Mouse (Mus musculus) gonadal fat pad, adult 2 months (tissue): ENCODE results near the gene Cacng7. TPM values are rescaled to one million over a fixed set of nuclear protein-coding genes. Genes with fewer than 3 reads are reported as not detected.
A peak's percentile ranks its signal among the peaks of the same experiment; 100 is the strongest.
"Not testable (repeated sequence)": the region's sequence is repeated elsewhere in the genome, so short reads cannot be mapped to it uniquely, and the experiment has no call there.

Source experiments
- DNase-seq: peaks from one replicate; pipeline ENCODE4 v3.0.0-alpha.2; 2012; ENCODE audit warnings: low read depth
- polyA plus RNA-seq: library from polyadenylated mRNA; depleted of rRNA; stranded (reverse); fragments of >200 nt; gene quantifications from 2 replicates; pipeline ENCODE4 v1.2.3, GENCODE M21; 2012; rRNA removed

Gene Cacng7
- 8.5 and 11.4 TPM in 2 replicates for polyA plus RNA-seq

DNA sequence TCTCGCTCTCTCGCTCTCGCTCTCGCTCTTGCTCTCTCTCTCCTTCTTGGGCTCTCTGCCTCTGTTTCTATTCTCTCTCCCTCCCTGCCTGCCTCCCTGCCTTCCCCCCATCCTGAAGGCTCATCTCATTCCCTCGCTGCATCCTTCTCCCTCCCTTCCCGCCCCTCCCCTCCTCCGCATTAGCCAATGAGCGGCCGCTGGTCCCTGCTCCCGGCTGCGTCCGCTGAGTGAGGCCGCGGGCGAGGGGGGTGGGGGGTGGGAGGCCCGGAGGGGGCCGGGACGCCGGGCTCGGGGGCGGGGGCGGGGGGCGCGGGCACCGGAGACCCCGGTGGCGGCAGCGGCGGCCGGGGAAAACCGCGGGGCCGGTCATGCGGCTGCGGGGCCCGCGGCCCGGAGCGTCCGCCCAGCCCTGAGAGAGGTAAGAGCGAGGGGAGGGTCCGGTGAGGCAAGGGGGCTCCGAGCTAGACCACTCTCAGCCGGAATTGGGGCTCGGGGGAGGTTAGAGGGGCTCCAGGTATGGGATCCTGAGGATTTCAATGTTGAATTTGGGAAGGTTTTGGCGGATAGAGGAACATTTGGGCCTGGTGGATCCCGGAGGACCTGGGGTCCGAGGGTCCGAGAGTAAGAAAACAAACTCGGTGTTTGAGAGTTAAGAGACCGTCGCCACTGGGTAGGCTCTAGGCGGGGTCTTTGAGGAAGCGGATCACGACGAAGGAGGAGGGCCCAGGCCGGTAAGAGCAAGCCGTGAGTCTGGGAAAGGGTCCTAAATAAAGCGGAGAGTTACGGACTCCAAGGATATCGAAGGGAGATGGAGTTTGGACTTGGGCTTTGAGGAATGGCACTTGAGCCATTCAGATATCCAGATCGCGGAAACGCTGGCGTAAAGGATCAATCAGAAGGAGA, at the start of gene Cacng7:
Gene Cacng7 (plus strand): TSS at position 337 of the 903 bp plus-strand sequence.
- no peak for DNase-seq

DNA sequence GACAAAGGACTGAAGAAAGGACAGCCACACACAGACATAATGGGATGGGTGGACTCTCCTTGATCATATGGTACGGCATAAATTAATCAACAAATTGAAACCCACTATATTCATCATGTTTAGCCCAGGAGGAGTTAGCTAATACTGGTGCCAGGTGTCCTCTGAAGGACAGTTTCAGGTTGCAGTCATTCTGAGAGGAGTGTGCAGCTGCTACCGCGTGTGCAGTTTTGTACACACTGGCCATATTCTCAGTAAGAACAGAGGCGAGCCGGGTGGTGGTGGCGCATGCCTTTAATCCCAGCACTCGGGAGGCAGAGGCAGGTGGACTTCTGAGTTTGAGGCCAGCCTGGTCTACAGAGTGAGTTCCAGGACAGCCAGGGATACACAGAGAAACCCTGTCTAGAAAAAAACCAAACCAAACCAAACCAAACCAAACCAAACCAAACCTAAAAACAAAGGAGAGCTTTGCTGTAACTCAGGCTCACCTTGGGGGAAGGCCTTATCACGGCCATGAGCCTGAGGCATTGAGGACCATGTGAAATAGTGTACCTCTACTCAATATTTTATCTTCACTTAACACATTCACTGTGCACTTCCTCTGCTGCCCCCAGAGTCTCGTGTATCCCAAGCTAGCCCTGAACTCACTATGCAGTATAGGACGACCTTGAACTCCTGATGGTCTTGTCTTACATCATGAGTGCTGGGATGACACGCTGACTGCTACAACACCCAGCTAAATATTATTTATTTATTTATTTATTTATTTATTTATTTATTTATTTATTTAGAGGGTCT, 49.5 kb upstream of the Cacng7 start:
- no peak for DNase-seq

DNA sequence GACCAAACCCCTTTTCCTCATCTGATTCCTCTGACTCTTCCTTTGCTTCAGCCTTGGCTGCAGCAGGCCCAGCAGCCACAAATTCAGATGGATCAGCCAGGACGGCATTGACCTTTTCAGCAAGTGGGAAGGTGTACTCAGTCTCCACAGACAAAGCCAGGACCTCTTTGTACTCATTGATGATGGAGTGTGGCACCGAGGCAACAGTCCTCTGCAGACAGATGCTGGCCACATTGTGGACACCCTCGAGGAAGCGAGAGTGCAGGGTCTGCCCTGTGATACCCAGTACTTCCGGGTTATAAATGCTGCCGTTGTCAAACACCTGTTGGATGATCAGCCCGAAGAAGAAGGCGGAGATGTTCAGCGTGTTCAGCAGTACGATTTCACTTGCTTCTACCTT, 48.2 kb upstream of the Cacng7 start:
- DNase-seq: no peak

DNA sequence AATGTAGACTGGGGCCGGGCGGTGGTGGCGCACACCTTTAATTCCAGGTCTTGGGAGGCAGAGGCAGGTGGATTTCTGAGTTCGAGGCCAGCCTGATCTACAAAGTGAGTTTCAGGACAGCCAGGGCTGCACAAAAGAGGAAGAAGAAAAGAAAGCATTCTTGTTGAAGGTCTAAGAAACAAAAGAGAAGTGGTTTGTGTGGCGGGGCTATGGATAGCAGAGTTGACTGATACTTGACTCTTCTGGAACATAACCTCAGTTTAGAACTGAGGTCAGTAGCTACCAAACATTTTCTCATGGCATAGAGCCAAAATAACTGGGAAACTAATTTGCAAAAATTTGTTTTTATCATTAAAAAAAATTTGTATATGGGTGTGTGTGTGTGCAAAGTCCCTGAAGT, 46.7 kb upstream of the Cacng7 start:
- no peak for DNase-seq

DNA sequence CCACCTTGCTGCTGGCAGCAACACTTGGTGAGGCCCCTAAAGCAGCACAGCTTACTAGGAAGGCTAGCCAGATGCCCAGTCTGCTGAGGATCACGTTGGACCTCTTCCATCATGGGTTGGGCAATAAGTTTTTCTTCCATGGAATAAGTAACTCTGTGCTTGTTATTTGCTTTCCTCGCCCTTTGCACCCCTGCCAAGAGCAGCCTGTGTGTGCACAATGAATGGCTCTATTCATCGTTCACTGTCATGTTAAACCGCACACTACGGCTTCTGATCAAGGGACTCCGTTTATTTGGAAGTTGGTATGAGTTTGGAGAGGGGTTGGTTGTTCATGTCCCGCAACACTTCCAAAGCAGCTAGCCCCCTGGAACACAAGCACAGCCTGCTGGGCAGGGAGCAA, 45.6 kb upstream of the Cacng7 start:
- no peak for DNase-seq

DNA sequence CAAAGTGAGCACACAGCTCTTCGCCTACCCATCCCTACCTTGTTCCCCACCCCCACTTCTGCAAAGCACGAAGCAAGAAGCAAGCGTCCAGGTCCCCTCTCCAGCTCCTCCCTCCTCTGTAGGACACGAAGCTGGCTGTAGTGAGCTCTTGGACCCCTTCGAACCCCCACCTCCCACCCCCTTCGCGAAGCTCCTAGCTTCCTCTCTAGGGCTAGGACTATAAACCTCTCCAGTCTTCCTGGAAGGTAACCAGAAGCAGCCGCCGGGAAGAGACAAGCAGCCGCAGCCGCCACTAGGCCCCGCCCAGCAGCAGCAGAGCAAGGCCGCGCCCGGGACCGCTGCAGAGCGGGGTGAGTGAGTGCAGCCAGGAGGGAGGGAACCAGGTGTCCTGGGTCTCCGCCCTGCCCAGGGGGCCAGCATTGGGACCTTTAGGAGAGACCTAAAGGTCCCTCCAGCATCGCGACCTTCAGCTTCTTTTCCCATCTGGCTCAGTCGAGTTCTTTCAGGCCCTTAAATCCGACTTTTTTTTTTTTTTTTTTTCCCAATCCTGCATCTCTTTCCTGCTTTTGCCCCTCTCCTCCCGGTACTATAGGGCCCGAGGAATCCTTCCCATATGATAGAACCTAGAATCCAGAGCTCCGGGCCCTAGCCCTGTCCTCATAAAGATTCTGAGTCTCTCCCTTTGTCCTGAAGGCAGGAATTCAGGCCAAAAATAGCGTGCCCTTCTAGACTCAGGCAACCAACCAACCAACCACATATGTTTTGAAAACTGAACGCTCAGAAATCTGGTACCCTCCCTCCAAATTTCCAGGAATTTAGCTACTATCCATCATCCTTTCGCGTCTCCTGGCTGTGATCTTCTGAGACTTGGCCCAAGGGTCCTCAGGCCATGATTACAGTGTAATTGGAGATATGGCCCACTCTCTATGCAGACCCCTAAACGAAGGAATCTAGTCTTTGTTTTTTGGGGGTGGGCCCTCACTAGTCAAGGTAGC, 43.5 kb upstream of the Cacng7 start, which contains the start of the genes Myadm and Prkcg:
Gene Myadm (plus strand): TSS at position 105 of the 995 bp plus-strand sequence.
Gene Prkcg (plus strand): TSS at position 204 of the 995 bp plus-strand sequence.
- no peak for DNase-seq

DNA sequence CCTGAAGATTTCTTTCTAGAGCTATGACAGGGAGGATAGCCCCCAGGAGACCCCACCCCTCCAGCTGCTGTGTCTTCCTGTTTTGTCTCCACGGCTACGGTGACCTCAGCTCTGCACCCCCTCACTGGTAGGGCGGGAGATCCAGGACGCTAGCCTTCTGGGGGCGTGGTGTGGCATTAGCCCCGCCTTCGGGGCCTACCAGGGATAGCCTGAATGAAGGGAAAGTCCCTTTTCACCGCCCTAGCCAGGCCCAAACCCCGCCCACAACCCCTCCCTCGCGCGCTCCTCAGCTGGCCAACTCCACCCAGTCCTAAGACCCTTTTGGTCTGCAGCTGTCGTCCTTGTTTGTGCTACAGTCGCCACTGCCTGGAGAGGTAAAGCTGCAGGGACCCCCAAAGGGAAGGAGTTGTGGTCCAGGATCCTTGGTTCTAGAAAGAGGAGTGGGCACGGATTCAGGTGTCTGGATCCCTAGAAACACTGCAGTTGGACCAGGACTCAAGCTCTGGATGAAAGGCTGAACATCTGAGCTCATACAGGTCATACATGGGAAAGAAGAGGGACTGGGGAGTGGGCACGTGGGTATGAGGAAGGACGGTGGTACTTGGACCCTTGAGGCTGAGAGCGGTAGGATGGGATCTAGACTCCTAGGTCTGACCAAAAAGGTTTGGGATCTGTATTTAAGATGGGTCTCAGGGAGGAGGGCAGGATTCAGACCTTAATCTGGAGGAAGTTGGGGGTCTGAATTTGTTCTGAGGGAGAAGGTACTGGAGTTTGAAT, 42.3 kb upstream of the Cacng7 start:
- DNase-seq: no peak

DNA sequence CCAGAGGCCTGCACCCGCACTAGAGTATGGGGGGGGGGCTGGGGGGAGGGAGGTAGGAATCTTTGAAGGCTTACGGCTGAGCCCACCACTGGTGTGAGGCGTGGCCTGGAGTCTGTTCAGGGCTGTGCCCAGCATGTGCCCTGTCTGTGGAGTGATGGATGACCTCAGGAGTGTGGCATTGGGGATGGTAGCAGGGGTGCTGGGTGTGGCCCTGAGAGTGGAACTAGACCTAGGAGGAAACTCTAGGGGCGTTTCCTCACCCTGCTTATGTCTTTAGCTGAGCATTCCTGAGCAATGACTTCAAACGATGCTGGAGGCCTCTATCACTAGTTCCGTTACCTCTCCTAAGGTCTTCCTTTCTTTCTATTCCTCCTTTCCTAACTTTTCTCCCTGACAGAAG, 41.6 kb upstream of the Cacng7 start:
- DNase-seq: no peak

DNA sequence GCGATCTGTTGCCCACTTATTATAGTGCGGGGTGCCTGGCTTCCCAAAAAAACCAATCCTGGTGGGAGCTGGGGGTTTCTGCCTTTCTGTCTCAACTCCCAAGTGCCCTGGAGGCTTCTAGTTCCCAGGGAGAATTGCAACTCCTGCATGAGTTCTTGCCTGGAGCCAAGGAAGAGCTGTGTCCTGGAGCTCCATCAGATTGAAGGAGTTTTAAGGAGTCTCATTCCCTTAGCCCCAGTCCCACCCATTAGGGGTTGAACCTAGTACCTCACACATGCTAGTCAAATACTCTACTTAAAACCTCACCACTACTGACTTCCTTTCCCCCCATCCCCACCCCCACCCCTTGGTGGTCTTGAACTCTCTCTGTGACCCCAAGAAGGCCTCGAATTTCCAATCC, 41.0 kb upstream of the Cacng7 start:
- no peak for DNase-seq

DNA sequence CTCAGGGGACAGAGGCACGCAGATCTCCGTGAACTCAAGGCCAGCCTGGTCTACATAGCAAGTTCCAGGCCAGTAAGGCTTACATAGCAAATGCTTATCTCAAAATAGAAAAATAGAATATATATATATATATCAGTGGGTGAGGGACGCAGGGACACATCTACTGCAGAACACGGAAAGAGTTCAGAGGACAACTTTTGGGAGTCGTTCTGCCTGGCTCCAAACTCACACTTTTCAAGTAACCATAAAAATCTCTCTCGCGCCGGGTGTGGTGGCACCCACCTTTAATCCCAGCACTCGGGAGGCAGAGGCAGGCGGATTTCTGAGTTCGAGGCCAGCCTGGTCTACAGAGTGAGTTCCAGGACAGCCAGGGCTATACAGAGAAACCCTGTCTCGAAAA, 40.5 kb upstream of the Cacng7 start:
- DNase-seq: not testable (repeated sequence)

DNA sequence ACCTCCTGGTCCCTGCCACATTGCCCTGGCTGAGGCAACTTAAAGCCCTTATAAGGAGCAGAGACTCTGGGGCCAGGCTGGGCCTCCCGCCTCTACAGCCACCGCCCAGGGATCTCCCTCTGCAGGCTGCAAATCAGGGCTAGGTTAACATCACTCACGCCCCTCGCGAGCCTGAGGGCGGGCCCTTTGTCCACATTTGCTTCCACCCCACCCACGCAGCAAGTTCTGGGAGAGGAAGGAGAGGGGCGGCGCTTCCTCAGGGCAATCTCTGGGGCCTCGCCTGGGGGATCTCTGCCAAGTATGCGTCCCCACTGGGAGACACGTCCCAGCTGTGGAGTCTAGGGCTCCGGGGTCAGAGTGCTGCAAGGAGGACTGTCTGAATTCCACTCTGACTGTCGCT, 40.0 kb upstream of the Cacng7 start:
- DNase-seq: no peak

DNA sequence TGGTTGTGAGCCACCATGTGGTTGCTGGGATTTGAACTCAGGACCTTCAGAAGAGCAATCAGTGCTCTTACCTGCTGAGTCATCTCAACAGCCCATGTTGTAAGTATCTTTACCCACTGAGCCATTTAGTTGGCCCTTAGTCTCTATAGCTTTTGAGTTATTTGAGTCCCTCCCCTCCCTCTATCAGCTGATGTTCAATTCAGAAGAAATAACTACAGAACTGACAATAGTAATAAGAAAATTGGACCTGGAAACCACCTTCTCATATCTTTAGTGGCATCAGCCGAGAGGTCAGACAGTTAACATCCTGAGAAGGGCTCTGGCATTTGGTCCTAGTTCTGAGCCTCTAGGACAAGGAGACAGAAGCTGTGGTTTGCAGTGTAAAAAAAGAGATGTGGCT, 38.0 kb upstream of the Cacng7 start:
- no peak for DNase-seq

DNA sequence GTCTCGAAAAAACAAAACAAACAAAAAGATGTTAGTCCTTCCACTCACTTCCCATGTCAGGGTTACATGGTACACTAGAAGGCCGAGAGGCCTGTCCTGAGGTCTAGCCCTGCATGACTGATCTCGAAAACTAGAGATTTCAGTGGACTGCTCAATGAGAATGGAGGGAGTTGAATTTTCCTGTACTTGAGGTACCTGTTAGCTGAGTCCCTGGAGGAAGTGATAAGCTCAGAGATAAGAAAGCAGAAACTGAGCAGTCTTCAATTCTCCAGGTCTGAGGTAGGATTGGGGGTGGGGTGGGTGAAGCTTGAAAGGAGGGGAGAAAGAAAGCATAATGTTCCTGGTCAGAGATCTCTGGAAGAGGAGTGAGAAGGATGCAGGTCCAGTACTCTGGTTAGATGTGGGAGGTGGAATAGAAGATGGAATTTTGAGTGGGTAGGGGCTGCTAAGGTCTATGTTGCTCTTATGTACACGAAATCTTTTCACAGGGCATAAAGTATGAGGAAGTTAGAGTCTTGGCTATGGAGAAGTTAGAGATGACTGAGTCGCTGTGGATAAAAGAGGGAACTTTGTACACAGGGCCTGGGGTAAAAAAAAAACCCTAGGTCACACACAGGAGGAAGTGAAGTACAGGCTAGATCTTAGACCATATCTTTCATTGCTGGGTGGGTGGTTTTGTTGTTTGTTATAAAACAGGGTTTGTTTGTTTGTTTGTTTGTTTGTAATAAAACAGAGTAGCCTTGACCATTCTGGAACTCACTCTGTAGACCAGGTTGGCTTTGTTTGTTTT, 37.2 kb upstream of the Cacng7 start:
- DNase-seq: no peak

DNA sequence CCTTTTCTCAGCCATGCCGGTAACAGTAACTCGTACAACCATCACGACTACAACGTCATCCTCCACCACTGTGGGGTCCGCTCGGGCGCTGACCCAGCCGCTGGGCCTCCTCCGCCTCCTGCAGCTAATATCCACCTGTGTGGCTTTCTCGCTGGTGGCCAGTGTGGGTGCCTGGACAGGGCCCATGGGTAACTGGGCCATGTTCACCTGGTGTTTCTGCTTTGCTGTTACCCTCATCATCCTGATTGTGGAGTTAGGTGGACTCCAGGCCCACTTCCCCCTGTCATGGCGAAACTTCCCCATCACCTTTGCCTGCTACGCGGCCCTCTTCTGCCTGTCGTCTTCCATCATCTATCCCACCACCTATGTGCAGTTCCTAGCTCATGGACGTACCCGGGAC, 36.0 kb upstream of the Cacng7 start:
- no peak for DNase-seq

DNA sequence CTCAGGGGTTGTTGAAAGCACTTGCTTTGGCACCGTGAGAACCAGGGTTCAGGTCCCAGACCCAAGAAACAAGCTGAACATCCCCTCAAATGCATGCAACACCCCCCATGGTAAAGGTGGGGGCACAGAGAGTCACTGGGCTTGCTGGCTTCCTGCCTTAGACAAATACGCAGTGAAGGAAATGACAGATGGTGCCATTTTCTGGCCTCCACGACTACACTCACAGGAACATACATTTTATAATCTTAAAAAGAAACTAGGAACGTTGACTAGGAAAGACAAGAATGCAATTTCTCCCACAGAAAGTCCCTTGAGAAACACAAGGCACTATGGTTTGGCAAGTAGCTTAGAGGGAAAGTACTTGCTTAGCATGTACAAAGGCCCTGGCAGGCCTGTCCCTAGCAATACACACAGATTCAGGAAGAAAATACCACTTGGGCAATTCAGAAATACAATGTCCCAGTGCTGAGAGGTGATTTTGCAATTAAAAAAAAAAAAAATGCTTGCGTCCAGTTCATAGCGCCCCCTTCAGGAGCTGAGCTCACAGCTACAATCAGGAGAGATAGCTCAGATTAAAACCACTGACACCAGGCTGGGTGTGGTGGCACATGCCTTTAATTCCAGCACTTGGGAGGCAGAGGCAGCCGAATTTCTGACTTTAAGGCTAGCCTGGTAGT, 32.7 kb upstream of the Cacng7 start:
- peak; percentile 72 for DNase-seq

DNA sequence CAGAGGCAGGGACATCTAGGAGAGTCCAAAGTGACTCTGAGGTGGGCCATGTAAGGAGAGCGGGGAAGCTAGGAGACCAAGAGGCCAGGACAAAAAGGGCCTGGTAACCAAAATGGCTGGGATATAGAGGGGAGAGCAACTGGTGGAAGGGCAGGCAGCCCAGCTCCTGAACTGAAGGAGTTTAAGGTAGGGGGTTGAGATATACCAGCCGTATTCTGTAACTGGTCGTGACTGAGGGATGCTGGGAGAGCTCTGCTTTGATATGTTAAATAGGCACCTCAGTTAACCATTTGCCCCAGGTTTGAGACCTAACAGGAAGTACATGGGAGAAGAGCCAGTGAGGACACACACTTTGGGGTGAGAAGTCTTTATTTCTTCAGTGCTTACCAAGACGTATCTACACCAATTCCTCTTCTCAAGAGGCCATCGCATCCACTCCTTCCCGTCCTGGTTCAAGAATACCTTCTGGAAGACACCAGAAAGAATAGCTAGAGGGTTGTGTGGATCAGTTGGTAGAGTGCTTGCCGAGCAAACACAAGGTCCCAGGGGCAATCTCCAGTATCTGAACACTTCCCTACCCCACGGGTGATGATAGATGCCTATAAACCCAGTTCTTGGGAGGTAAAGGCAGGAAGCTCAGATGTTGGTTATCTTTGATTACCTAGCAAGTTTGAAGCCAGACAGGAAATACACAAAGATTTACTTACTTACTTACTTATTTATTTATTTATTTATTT, 31.7 kb upstream of the Cacng7 start:
- DNase-seq: no peak

DNA sequence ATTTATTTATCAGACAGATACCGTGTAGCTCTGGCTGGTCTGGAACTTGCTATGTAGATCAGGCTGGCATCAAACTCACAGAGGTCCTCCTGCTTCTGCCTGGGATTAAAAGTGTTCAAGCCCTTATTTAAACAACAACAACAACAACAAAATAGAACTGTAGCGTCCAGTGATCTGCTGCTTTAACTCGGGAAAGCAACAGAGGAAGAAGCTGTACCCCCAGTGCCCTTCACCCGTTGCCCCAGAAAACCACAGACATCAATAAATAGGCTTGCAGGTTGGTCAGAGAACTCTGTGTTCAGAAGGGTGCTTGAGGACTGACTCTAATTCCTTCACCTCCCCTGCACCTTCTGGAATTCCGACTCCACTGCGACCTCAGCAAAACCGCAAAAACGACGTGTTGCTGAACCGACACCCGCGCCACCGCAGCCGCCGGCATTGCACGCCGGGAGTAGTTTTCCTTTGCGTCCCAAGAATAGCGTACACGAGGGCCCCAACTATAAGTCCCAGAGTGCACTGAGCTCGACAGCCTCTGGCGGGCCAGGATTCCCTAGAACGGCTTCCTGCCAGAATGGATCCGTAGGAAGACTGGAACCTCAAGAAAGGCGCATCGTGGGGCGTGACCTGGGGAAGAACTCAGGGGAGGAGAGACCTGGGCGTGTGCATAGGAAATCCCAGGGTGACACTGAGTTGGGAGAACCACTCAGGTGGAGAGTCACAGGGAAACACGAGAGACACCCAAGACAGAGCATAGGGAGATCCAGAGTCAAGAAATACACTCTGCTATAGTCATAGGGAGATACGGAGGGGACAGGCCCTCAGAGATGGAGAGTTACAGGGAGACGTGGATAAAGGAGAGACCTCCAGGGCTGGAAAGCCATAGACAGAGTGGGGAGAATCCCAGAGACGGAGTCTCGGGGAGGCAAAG, 30.9 kb upstream of the Cacng7 start:
- no peak for DNase-seq
